Comparison of ENCODE assay signal across 21 mouse cellular contexts in genomic region chr16:37622919-37623318, GRCm38 (mm10). TPM values are rescaled to one million over a fixed set of nuclear protein-coding genes. Genes with fewer than 3 reads are reported as not detected.
DNase-seq lines count a peak whose midpoint lies in the region; ATAC-seq and TF ChIP-seq lines count a peak whose summit lies in the region.
"Had no signal": no experiment of that assay in that cellular context is flagged by ENCODE, and none has a peak within 500 bp of the region (broad histone marks: within the 10 kb centered on the region; RNA-seq: fewer than 3 reads in every experiment).

No protein-coding gene starts in this region.

- no peaks in the 10 kb centered on the region for H3K36me3 ChIP-seq in midbrain, embryonic 11.5 days (ENCODE audit: control insufficient read depth, insufficient read depth, low read length)
- H3K36me3 ChIP-seq in midbrain, embryonic 13.5 days, result no peaks in the 10 kb centered on the region
- no peaks in the 10 kb centered on the region for H3K36me3 ChIP-seq in hindbrain, postnatal 0 days (ENCODE audit: insufficient read depth, low read length)
- H3K36me3 ChIP-seq: embryonic facial prominence, embryonic 12.5 days; limb, embryonic 15.5 days; midbrain, embryonic 12.5 days; stomach, embryonic 15.5 days had no signal

- 19% methylated on average over 5 of the region's 5 CpGs for WGBS in midbrain, embryonic 11.5 days
- WGBS in midbrain, embryonic 13.5 days, result 15% methylated on average over 5 of the region's 5 CpGs
- 39% methylated on average over 5 of the region's 5 CpGs for WGBS in hindbrain, postnatal 0 days

- H3K4me1 ChIP-seq in midbrain, embryonic 11.5 days (ENCODE audit: control insufficient read depth, insufficient read depth, low read length), result peaks cover 6% of the 10 kb centered on the region; the same call in 1 of the 2 replicates
- H3K4me1 ChIP-seq in midbrain, embryonic 13.5 days (replicated peaks), result peaks cover 22% of the 10 kb centered on the region
- H3K4me1 ChIP-seq in hindbrain, postnatal 0 days (ENCODE audit: insufficient read depth, low read length), result peaks cover 4% of the 10 kb centered on the region; the same call in 1 of the 2 replicates
- H3K4me1 ChIP-seq: embryonic facial prominence, embryonic 12.5 days; stomach, embryonic 15.5 days had no signal

- H3K9me3 ChIP-seq in midbrain, embryonic 11.5 days (ENCODE audit: control insufficient read depth, low read length), result no peaks in the 10 kb centered on the region
- no peaks in the 10 kb centered on the region for H3K9me3 ChIP-seq in midbrain, embryonic 13.5 days
- H3K9me3 ChIP-seq in hindbrain, postnatal 0 days (ENCODE audit: low read length), result no peaks in the 10 kb centered on the region
- H3K9me3 ChIP-seq: embryonic facial prominence, embryonic 12.5 days; limb, embryonic 15.5 days; midbrain, embryonic 12.5 days; stomach, embryonic 15.5 days had no signal

- no peak overlapping the region; the same call in 1 of the 2 replicates for H3K27ac ChIP-seq in midbrain, embryonic 11.5 days (ENCODE audit: low read depth, low read length)
- no peak overlapping the region for H3K27ac ChIP-seq in midbrain, embryonic 13.5 days
- H3K27ac ChIP-seq in hindbrain, postnatal 0 days, result peak overlapping the region; percentile 46; the same call in 1 of the 2 replicates
- H3K27ac ChIP-seq: embryonic facial prominence, embryonic 12.5 days; gastrocnemius, adult 2 months; limb, embryonic 15.5 days; stomach, embryonic 15.5 days had no signal

- ATAC-seq in midbrain, embryonic 11.5 days (ENCODE audit: low FRiP score), result no peak
- no peak for ATAC-seq in midbrain, embryonic 13.5 days
- ATAC-seq in hindbrain, postnatal 0 days, result peak; percentile 80; the same call in 1 of the 2 replicates
- no peak for ATAC-seq in CD4-positive, CD25-positive, alpha-beta regulatory T cell, adult 4 months

- H3K9ac ChIP-seq in midbrain, embryonic 11.5 days (ENCODE audit: low read length), result 0 out of 2 replicates have a peak overlapping the region, but pooled peaks have one; percentile 29
- no peak overlapping the region for H3K9ac ChIP-seq in midbrain, embryonic 13.5 days (replicated peaks)
- H3K9ac ChIP-seq in hindbrain, postnatal 0 days (replicated peaks; ENCODE audit: low read length), result no peak overlapping the region
- H3K9ac ChIP-seq: embryonic facial prominence, embryonic 12.5 days; limb, embryonic 15.5 days; midbrain, embryonic 12.5 days; stomach, embryonic 15.5 days had no signal

- no peak overlapping the region for H3K4me3 ChIP-seq in midbrain, embryonic 11.5 days (ENCODE audit: low read depth, low read length)
- no peak overlapping the region for H3K4me3 ChIP-seq in midbrain, embryonic 13.5 days (replicated peaks)
- H3K4me3 ChIP-seq in hindbrain, postnatal 0 days (ENCODE audit: low read length), result no peak overlapping the region
- H3K4me3 ChIP-seq: embryonic facial prominence, embryonic 12.5 days; gastrocnemius, adult 2 months; limb, embryonic 15.5 days; midbrain, embryonic 12.5 days; stomach, embryonic 15.5 days had no signal

- no peak overlapping the region for H3K4me2 ChIP-seq in midbrain, embryonic 11.5 days
- H3K4me2 ChIP-seq in midbrain, embryonic 13.5 days (replicated peaks), result no peak overlapping the region
- no peak overlapping the region for H3K4me2 ChIP-seq in hindbrain, postnatal 0 days (ENCODE audit: low read depth, low read length)
- H3K4me2 ChIP-seq: embryonic facial prominence, embryonic 12.5 days; limb, embryonic 15.5 days; midbrain, embryonic 12.5 days; stomach, embryonic 15.5 days had no signal

- DNase-seq in midbrain, embryonic 11.5 days (ENCODE audit: low spot score, missing footprints), result no peak
- peak; percentile 71 for DNase-seq in cerebellum, adult 8-10 months
- DNase-seq in hindbrain, postnatal 0 days (ENCODE audit: low spot score), result peak; percentile 62
- no peak for DNase-seq in layer of hippocampus, adult 8-10 months (ENCODE audit: low spot score in 2 of 2)
- DNase-seq in gastrocnemius, adult 8-10 months (ENCODE audit: low spot score in 2 of 2), result no peak
- DNase-seq: gastrocnemius, adult 2 months; heart, adult 18-20 months; kidney, adult 2 months; kidney, postnatal 36 days; lung, postnatal 14 days; spleen, adult 18-20 months had no signal

- no peaks in the 10 kb centered on the region for H3K27me3 ChIP-seq in midbrain, embryonic 11.5 days (ENCODE audit: control insufficient read depth, insufficient read depth, low read length)
- no peaks in the 10 kb centered on the region for H3K27me3 ChIP-seq in midbrain, embryonic 13.5 days
- H3K27me3 ChIP-seq in hindbrain, postnatal 0 days (ENCODE audit: insufficient read depth, low read length), result no peaks in the 10 kb centered on the region
- H3K27me3 ChIP-seq: embryonic facial prominence, embryonic 12.5 days; limb, embryonic 15.5 days; midbrain, embryonic 12.5 days; stomach, embryonic 15.5 days had no signal

- TF ChIP-seq CTCF in hindbrain, postnatal 0 days (IDR thresholded peaks at IDR 0.05; ENCODE audit: low read depth), result no peak

RNA-seq across cellular contexts. Expression of gene Ndufb4, which starts 31.3 kb away (rescaled TPM):
- 65.1 and 66.0 TPM in 2 replicates for polyA plus RNA-seq in midbrain, embryonic 11.5 days (2014; fragmentation: Nextera tagmentation; extraction: Ambion mirVana)
- polyA plus RNA-seq in midbrain, embryonic 13.5 days (2015; fragmentation: Nextera tagmentation; extraction: Ambion mirVana), result 58.4 and 58.8 TPM in 2 replicates
- 23.0 and 31.3 TPM in 2 replicates for total RNA-seq in hindbrain, postnatal 0 days (2014; rRNA removed)
- 99.2 and 100 TPM in 2 replicates for polyA plus RNA-seq in hindbrain, postnatal 0 days (2015; fragmentation: Nextera tagmentation; extraction: Ambion mirVana)
- 10 to 100 TPM; 66.8 to 77.5 (median 69.6) TPM for total RNA-seq in layer of hippocampus, adult 8-10 months (2022)
- 10 to 100 TPM; 49.1 to 64.4 TPM for polyA plus RNA-seq in CD4-positive, CD25-positive, alpha-beta regulatory T cell, adult 4 months (2017; shearing (Covaris generic))
- 100 to 1,000 TPM; 161 to 184 (median 165) TPM for total RNA-seq in gastrocnemius, adult 8-10 months (2022)

RNA-seq across cellular contexts. Expression of gene Hgd, which starts 43.0 kb away (rescaled TPM):
- polyA plus RNA-seq in midbrain, embryonic 11.5 days (2014; fragmentation: Nextera tagmentation; extraction: Ambion mirVana), result 0.29 and 0.39 TPM in 2 replicates
- polyA plus RNA-seq in midbrain, embryonic 13.5 days (2015; fragmentation: Nextera tagmentation; extraction: Ambion mirVana), result 0.17 TPM in 1 of 2 replicates, not detected in the other
- 7.3 TPM in 1 of 2 replicates, not detected in the other for total RNA-seq in hindbrain, postnatal 0 days (2014; rRNA removed)
- 0.11 and 0.26 TPM in 2 replicates for polyA plus RNA-seq in hindbrain, postnatal 0 days (2015; fragmentation: Nextera tagmentation; extraction: Ambion mirVana)
- under 1 TPM in 1 of 4 experiments, not detected in 3; 0.47 TPM for total RNA-seq in layer of hippocampus, adult 8-10 months (2022)
- under 1 TPM in 1 of 2 experiments, not detected in 1; 0.38 TPM for polyA plus RNA-seq in CD4-positive, CD25-positive, alpha-beta regulatory T cell, adult 4 months (2017; shearing (Covaris generic))
- total RNA-seq in gastrocnemius, adult 8-10 months (2022), result under 1 TPM in 1 of 4 experiments, not detected in 3; 0.27 TPM
- total RNA-seq: common myeloid progenitor, adult 5-6 weeks; gastrocnemius, adult 2 months; heart, adult 18-20 months; hematopoietic stem cell, adult 5-6 weeks; left cerebral cortex, postnatal 14 days; MEL had no signal
- polyA plus RNA-seq: midbrain, embryonic 12.5 days had no signal

Comparison
In these comparisons a context has a peak if more than half of its experiments do, and no peak if none do; other contexts are left out.
1. DNase-seq: peak in cerebellum, adult 8-10 months (single experiment) and hindbrain, postnatal 0 days (single experiment); none in midbrain, embryonic 11.5 days (single experiment), layer of hippocampus, adult 8-10 months (0 of 2) and gastrocnemius, adult 8-10 months (0 of 2).